Mouse (Mus musculus) forebrain, embryonic 11.5 days (tissue): ENCODE measurements around the gene Klhl26. TPM values are rescaled to one million over a fixed set of nuclear protein-coding genes. Genes with fewer than 3 reads are reported as not detected.
A peak's percentile ranks its signal among the peaks of the same experiment; 100 is the strongest.

Experiments
- ATAC-seq: fragments of 200-750 bp; cut with Nextera tagmentation; replicated peaks from 2 replicates; pipeline ENCODE4 v1.8.0; 2017; ENCODE audit warnings: moderate TSS enrichment; ENCODE audit not compliant: low FRiP score
- DNase-seq: peaks from one replicate; pipeline ENCODE4 v3.0.0-alpha.2; 2017; ENCODE audit warnings: low spot score
- H3K27ac ChIP-seq: fragments of 300-500 bp; sonication (generic); 2 replicates; pipeline ENCODE4 v1.5.1; 2014; ENCODE audit warnings: low read depth, low read length
- H3K27me3 ChIP-seq: fragments of 300-500 bp; sonication (generic); 2 replicates; pipeline ENCODE4 v1.6.1; 2014; ENCODE audit warnings: mild to moderate bottlenecking, low read length, mixed read lengths; ENCODE audit not compliant: control insufficient read depth, insufficient read depth
- H3K36me3 ChIP-seq: fragments of 300-500 bp; sonication (generic); 2 replicates; pipeline ENCODE4 v1.6.1; 2014; ENCODE audit warnings: mild to moderate bottlenecking, low read length, moderate library complexity, mixed read lengths; ENCODE audit not compliant: control insufficient read depth, insufficient read depth
- H3K4me1 ChIP-seq: fragments of 300-500 bp; sonication (generic); replicated peaks from 2 replicates; pipeline ENCODE4 v1.6.1; 2014; ENCODE audit warnings: low read length, mixed read lengths; ENCODE audit not compliant: control insufficient read depth, insufficient read depth
- H3K4me2 ChIP-seq: fragments of 300-500 bp; sonication (generic); 2 replicates; pipeline ENCODE4 v1.6.1; 2014; ENCODE audit warnings: low read depth, mild to moderate bottlenecking, low read length, moderate library complexity, mixed read lengths; ENCODE audit not compliant: severe bottlenecking
- H3K4me3 ChIP-seq: fragments of 300-500 bp; sonication (generic); 2 replicates; pipeline ENCODE4 v1.5.1; 2014; ENCODE audit warnings: low read depth, low read length
- H3K9ac ChIP-seq: fragments of 300-500 bp; sonication (generic); 2 replicates; pipeline ENCODE4 v1.6.1; 2014; ENCODE audit warnings: low read length
- H3K9me3 ChIP-seq: fragments of 300-500 bp; sonication (generic); 2 replicates; pipeline ENCODE4 v1.6.1; 2016; ENCODE audit warnings: low read length, mixed read lengths; ENCODE audit not compliant: control insufficient read depth
- WGBS: fragments of 180-500 bp; shearing (Covaris S2); extraction: QIAGEN DNeasy Blood & Tissue Kit; methylation state at CpG from one replicate; pipeline ENCODE4 v1.1.7; 2014; 5-methylcytosine and 5-hydroxymethylcytosine counted together
- polyA plus RNA-seq: library from polyadenylated mRNA; unstranded; fragments of >200 nt; fragmentation: Nextera tagmentation; extraction: Ambion mirVana; gene quantifications from 2 replicates; pipeline ENCODE4 v1.2.1, GENCODE M21; 2014

Klhl26 gene
- polyA plus RNA-seq, 1 experiment from 2014 or later: 19.5 TPM

DNA sequence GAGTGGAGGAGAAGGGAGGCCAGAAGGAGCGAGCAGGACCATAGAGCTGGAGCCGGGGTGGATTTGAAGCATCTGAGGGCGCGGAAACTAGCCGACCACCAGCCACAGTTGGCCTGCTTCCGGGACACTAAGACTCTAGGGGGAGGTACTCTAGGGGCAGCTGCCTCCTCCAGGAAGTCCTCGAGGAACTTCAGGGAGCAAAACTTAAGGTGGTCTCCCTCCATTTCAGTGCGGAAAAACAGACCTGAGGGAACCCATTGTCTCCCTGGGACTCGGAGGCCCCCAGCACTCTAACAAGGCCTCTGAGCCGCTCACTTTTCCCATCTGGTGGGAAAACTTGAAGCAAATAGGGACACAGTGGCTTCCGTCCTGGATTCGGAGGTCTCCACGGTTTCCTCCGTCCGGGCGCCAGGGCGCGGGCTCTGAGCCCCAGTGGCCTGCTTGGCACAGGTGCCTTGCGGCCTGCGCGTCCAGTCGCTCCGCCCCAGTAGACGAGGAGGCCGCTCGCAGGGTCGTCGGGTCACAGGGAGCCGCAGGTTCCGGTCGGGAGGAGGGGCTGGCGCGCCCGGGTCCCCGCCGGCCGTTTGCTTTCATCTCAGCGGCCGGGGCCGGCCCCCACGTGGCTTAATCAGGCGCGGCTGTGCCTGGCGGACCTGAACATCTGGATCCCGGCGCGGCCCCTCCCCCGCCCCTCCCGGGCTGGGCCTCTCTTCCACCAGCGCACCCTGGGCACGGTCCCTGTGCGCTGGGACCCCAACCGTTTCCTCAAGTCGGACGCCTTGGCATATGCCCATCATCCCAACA is 11.4 kb upstream of the Klhl26 start:
- Histone ChIP-seq H3K27me3 (peaks cover 84% of the 10 kb centered on the region), H3K4me3 (peak overlapping the region; percentile 23), H3K4me2 (peak overlapping the region; percentile 50), H3K4me1 (peaks cover 21% of the 10 kb centered on the region), H3K36me3 (no peaks in the 10 kb centered on the region), H3K27ac (no peak overlapping the region), H3K9me3 (no peaks in the 10 kb centered on the region), H3K9ac (no peak overlapping the region)
- DNase-seq (peak; percentile 70), ATAC-seq (no peak)
- 2% methylated on average over 54 of the region's 55 CpGs for WGBS

DNA sequence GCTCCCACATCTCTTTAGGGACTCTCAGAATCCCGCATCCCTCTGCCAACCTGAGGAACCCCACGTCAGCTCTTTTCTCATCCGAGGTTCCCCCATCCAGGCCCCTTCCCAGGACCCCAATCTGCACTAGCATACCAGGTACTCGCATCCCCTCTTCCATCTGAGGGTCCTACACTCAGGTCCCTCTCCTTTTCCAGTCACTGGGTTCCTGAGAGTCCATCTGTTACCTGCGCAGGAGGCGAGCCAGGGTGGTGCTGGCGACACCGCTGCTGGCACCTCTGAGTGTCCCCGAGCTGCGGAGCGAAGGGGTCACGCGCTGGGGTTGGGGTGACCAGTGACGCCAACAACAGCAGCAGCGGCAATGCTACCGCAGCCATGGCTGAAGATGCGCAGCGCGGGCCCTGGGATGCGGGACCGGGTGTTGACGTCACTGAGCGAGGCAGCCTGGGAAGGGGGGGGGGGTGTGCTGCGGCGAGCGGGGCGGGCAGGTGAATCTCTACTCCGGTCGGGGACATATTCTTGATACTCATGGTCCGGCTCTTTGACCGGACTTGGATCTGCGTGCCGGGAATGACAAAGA is 10.3 kb upstream of the Klhl26 start, which contains the start of gene Tmem59l:
Gene Tmem59l (minus strand): TSS at position 418 of the 580 bp plus-strand sequence.
- peak within 1 kb of the TSS; percentile 62 for H3K4me2 ChIP-seq
- no peaks in the 10 kb centered on the region for H3K9me3 ChIP-seq
- H3K36me3 ChIP-seq: no peaks in the 10 kb centered on the region
- H3K4me1 ChIP-seq: peaks cover 20% of the 10 kb centered on the region
- peak; percentile 70 for DNase-seq
- peak within 1 kb of the TSS; percentile 30 for H3K4me3 ChIP-seq
- peak within 1 kb of the TSS; percentile 45 for H3K9ac ChIP-seq
- 3% methylated on average over 33 of the region's 33 CpGs for WGBS
- H3K27ac ChIP-seq: no peak within 1 kb of the TSS
- ATAC-seq: no peak
- H3K27me3 ChIP-seq: peaks cover 73% of the 10 kb centered on the region

DNA sequence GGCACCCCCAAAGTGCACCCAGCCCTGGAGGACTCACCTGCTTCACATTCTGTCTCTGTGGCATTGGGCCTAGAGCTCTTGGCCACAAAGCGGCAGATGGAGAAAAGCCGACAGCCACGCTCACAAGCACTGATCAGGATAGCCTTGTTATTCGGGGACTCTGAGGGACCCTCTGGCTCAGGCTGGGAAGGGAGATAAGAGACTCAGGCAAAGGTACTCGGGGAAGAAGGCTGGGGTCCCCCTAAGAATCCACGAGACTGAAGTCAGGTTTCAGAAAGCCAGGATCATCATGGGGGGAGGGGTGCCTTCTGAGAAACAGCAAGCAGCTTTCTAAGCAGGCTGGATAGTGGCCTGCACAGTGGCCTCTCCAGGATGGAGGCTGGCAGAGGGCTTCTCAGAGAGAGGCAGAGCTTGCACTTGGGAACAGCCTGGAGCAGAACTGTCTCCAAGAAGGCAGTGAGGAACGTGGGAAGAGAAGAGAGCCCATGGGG is 9.5 kb upstream of the Klhl26 start:
- Histone ChIP-seq H3K36me3 (no peaks in the 10 kb centered on the region), H3K4me3 (no peak overlapping the region), H3K4me2 (no peak overlapping the region), H3K27me3 (peaks cover 65% of the 10 kb centered on the region), H3K9ac (no peak overlapping the region), H3K9me3 (no peaks in the 10 kb centered on the region), H3K4me1 (peaks cover 20% of the 10 kb centered on the region), H3K27ac (no peak overlapping the region)
- WGBS: 39% methylated on average over 7 of the region's 7 CpGs
- ATAC-seq (no peak), DNase-seq (no peak)

DNA sequence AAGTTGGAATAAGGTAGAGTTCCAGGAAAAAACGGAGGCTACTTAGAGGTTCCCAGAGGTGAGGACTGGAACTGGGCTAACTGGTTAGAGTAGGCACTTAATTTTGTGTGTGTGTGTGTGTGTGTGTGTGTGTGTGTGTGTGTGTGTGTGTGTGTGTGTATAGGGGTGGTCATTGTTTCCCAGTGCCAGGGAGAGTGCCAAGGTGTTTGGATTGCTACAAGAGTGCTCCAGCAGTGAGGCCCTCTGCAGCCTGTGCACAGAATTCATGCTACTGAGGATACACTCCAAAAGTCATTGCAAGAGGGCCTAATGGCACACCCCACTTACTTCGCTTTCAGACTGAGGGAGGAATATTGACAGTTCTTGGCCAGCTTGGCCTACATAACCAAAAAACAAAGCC is 6.2 kb upstream of the Klhl26 start:
- WGBS: 59% methylated on average over 2 of the region's 2 CpGs
- peaks cover 32% of the 10 kb centered on the region for H3K27me3 ChIP-seq
- DNase-seq: no peak

DNA sequence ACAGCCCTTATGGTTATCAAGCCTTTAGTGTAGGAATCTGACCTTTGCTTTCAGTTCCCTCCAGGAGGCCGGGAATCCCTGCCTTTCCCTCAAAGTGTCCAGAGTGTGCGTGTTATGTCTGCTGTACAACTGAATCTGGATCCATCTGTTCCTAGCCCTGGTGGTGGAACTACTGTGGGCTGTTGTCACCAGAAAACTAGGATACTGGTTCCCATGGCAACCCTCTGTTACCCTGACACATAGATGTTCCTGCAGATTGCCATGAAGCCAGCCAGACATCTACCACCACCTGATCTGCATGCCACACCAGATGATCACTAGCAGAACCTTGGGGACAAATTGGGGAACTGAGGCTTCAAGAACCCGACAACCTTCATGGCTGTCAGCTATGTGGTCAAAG is 5.1 kb upstream of the Klhl26 start:
- DNase-seq (no peak), ATAC-seq (no peak)
- no peaks in the 10 kb centered on the region for H3K9me3 ChIP-seq
- H3K9ac ChIP-seq: no peak overlapping the region
- no peak overlapping the region for H3K27ac ChIP-seq
- peaks cover 3% of the 10 kb centered on the region; the same call in 1 of the 2 replicates for H3K4me1 ChIP-seq
- no peak overlapping the region for H3K4me2 ChIP-seq
- H3K27me3 ChIP-seq: peaks cover 23% of the 10 kb centered on the region
- 82% methylated on average over 3 of the region's 3 CpGs for WGBS
- no peak overlapping the region for H3K4me3 ChIP-seq
- H3K36me3 ChIP-seq: no peaks in the 10 kb centered on the region

More for the DNA sequence above, 6.2 kb upstream of the Klhl26 start:
- Histone ChIP-seq H3K27ac (no peak overlapping the region), H3K4me2 (no peak overlapping the region), H3K4me3 (no peak overlapping the region), H3K9ac (no peak overlapping the region), H3K4me1 (peaks cover 7% of the 10 kb centered on the region), H3K9me3 (no peaks in the 10 kb centered on the region), H3K36me3 (no peaks in the 10 kb centered on the region)
- no peak for ATAC-seq

DNA sequence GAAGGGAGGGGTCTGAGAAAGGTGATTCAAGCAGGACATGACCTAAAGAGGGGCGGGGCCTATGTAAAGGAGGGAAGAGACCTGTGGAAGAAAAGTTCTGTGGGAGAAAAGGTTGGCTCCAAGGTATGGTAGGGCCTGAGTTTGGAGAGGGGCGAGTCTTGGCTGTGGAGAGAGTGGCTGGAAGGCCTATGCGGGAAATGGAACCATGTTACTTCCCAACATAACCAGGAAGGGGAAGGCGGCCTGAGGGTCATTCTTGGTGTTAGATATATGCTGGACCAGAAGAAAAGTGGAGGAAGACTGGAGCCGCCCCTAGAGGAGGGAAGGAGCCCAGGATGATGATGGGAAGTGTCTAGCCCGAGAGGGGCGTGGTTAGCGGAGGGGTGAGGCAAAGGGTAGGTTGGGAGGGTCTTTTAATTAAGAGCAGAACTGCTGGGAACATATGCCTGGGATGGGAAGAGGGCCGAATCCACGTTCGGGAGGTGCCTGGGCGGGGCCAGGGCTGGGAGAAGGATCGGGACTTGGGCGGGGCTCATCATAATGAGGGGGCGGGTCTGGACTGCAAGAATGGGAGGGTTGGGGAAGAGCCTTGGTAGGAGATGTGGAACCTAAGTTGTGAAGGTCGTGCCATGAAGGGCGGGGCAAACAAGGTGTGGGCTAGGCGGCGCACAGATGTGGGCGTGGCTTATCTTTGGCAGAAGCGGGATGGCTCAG is 658 bp upstream of the Klhl26 start:
- Histone ChIP-seq H3K36me3 (no peaks in the 10 kb centered on the region), H3K27me3 (no peaks in the 10 kb centered on the region; the same call in 1 of the 2 replicates), H3K9ac (no peak overlapping the region; the same call in 1 of the 2 replicates), H3K4me3 (peak overlapping the region; percentile 86), H3K4me1 (0 out of 2 replicates have a peak, but pooled peaks cover 7% of the 10 kb centered on the region), H3K27ac (no peak overlapping the region; the same call in 1 of the 2 replicates), H3K4me2 (peak overlapping the region; percentile 66), H3K9me3 (no peaks in the 10 kb centered on the region)
- peak; percentile 67 for DNase-seq
- under 1% methylated on average over 21 of the region's 21 CpGs for WGBS
- peak; percentile 44 for ATAC-seq

DNA sequence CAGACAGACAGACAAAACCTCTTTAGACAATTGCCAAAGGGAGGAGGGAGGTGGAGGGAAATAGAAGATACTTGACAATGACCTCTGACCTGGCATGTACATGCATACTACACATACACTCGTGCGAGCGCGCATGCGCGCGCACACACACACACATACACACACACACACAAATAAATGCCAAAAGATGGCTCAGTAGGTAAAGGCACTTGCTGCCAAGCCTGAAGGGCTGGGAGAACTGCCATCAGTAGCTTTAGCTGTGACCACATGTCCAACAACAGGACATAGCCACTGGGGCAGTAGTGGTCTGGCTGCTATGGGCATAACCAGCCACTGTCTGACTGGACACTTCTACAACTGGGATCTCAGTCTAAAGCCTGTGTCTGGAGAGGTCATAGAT is 4.9 kb downstream of the Klhl26 start:
- Histone ChIP-seq H3K4me1 (peaks cover 5% of the 10 kb centered on the region; the same call in 1 of the 2 replicates), H3K4me2 (no peak overlapping the region), H3K36me3 (no peaks in the 10 kb centered on the region), H3K9ac (no peak overlapping the region), H3K27me3 (no peaks in the 10 kb centered on the region), H3K4me3 (no peak overlapping the region), H3K9me3 (no peaks in the 10 kb centered on the region), H3K27ac (no peak overlapping the region)
- ATAC-seq: no peak
- WGBS: 99% methylated on average over 7 of the region's 7 CpGs
- no peak for DNase-seq

DNA sequence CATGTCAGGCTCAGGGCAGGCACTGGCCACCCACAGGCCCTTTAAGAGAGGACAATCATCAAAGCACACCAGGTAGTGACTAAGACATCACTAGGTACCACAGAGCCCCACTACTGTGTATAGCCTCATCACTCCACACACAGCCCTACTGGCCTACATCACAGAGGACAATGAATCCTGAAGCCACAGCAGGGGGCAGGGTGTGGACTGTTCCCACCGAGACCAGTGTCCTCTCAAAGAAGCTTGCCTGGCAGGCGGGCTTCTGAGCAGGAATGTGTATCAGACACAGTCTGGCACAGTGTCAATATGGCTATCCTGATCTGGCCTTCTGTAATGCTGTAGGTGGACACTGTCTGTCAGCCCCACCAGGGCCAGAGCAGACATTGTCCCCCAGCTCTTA is 6.8 kb downstream of the Klhl26 start:
- Histone ChIP-seq H3K27me3 (no peaks in the 10 kb centered on the region), H3K4me2 (no peak overlapping the region), H3K36me3 (no peaks in the 10 kb centered on the region), H3K27ac (no peak overlapping the region), H3K9ac (no peak overlapping the region), H3K9me3 (no peaks in the 10 kb centered on the region), H3K4me3 (no peak overlapping the region), H3K4me1 (no peaks in the 10 kb centered on the region; the same call in 1 of the 2 replicates)
- ATAC-seq: no peak
- no peak for DNase-seq
- 66% methylated on average over 2 of the region's 2 CpGs for WGBS
